Mouse (Mus musculus): ENCODE measurements around the gene Snrpb. TPM values are rescaled to one million over a fixed set of nuclear protein-coding genes. Genes with fewer than 3 reads are reported as not detected.

The Snrpb gene
- 100 to 1,000 TPM; 141 to 159 TPM for total RNA-seq (2021)
- long read RNA-seq, experiment 1, transcript Snrpb-201 (7 exons, 1,161 nt): major isoform, 351 of 360 reads
- long read RNA-seq, experiment 1, partial matches to known transcripts: 4 of 360 reads
- long read RNA-seq, experiment 1, other reads (novel, unspliced or antisense): 3 of 360 reads
- long read RNA-seq, experiment 2, transcript Snrpb-201 (7 exons, 1,161 nt): major isoform, 204 of 212 reads
- long read RNA-seq, experiment 2, partial matches to known transcripts: 4 of 212 reads
- long read RNA-seq, experiment 2, other reads (novel, unspliced or antisense): 3 of 212 reads

GRCm38 (mm10) chr2:130178706-130179506, at the start of gene Snrpb:
Gene Snrpb, minus strand, starts transcription at chr2:130179403.
- intact Hi-C loops (cut with DNase I): loop anchor here (2.0 kb wide), 2 partner anchors 94 to 378 kb away; partner anchors contain the start of gene Stk35

GRCm38 (mm10) chr2:130211581-130211980, 32.4 kb upstream of the Snrpb start:
- intact Hi-C loops (cut with DNase I): no loop called here
- DNase-seq: no peak

More at GRCm38 (mm10) chr2:130178706-130179506, at the start of gene Snrpb:
- DNase-seq: peak; percentile 90 to 92

- intact Hi-C loops (cut with DNase I): no loop called here
- DNase-seq: no peak
Measured at GRCm38 (mm10) chr2:130209636-130210035, 30.4 kb upstream of the Snrpb start.

GRCm38 (mm10) chr2:130207996-130208395, 28.8 kb upstream of the Snrpb start:
- DNase-seq: no peak
- intact Hi-C loops (cut with DNase I): no loop called here

- no peak for DNase-seq
- intact Hi-C loops (cut with DNase I): no loop called here
Measured at GRCm38 (mm10) chr2:130207376-130207775, 28.2 kb upstream of the Snrpb start.

- intact Hi-C loops (cut with DNase I): no loop called here
Measured at GRCm38 (mm10) chr2:130200961-130201360, 21.8 kb upstream of the Snrpb start.

GRCm38 (mm10) chr2:130194894-130195293, 15.7 kb upstream of the Snrpb start, which contains the start of gene Tmc2:
Gene Tmc2, plus strand, starts transcription at chr2:130195194.
- DNase-seq: no peak
- intact Hi-C loops (cut with DNase I): no loop called here

More at GRCm38 (mm10) chr2:130200961-130201360, 21.8 kb upstream of the Snrpb start:
- DNase-seq: no peak

GRCm38 (mm10) chr2:130188391-130188790, 9.2 kb upstream of the Snrpb start:
- intact Hi-C loops (cut with DNase I): no loop called here

GRCm38 (mm10) chr2:130179507-130180019, 360 bp upstream of the Snrpb start:
- no peak for DNase-seq
- intact Hi-C loops (cut with DNase I): loop anchor here (2.0 kb wide), 2 partner anchors 93 to 379 kb away; partner anchors contain the start of gene Stk35

More at GRCm38 (mm10) chr2:130188391-130188790, 9.2 kb upstream of the Snrpb start:
- no peak for DNase-seq

- no peak for DNase-seq
Measured at GRCm38 (mm10) chr2:130178381-130178705, 860 bp downstream of the Snrpb start.

GRCm38 (mm10) chr2:130176820-130177219, 2.4 kb downstream of the Snrpb start:
- intact Hi-C loops (cut with DNase I): no loop called here
- DNase-seq: no peak

More at GRCm38 (mm10) chr2:130178381-130178705, 860 bp downstream of the Snrpb start:
- intact Hi-C loops (cut with DNase I): loop anchor here (2.0 kb wide), 2 partner anchors 94 to 378 kb away; partner anchors contain the start of gene Stk35

- DNase-seq: no peak
Measured at GRCm38 (mm10) chr2:130171674-130172073, 7.5 kb downstream of the Snrpb start.

GRCm38 (mm10) chr2:130167861-130168260, 11.3 kb downstream of the Snrpb start:
- DNase-seq: peak; percentile 56 to 68
- intact Hi-C loops (cut with DNase I): loop anchor here (1.0 to 10.0 kb wide), 4 partner anchors 100 to 493 kb away; no protein-coding TSS in a partner anchor

More at GRCm38 (mm10) chr2:130171674-130172073, 7.5 kb downstream of the Snrpb start:
- intact Hi-C loops (cut with DNase I): no loop called here

- intact Hi-C loops (cut with DNase I): loop anchor here (1.0 to 10.0 kb wide), 4 partner anchors 98 to 492 kb away; no protein-coding TSS in a partner anchor
- DNase-seq: peak in 1 of 2 experiments; percentile 24
Measured at GRCm38 (mm10) chr2:130166311-130167214, 12.6 kb downstream of the Snrpb start.

GRCm38 (mm10) chr2:130162701-130163100, 16.5 kb downstream of the Snrpb start:
- intact Hi-C loops (cut with DNase I): loop anchor here (10.0 kb wide), 1 partner anchor 488 kb away; no protein-coding TSS in a partner anchor
- DNase-seq: no peak

GRCm38 (mm10) chr2:130158088-130158437, 21.1 kb downstream of the Snrpb start:
- intact Hi-C loops (cut with DNase I): no loop called here
- DNase-seq: no peak

- DNase-seq: no peak
- intact Hi-C loops (cut with DNase I): no loop called here
Measured at GRCm38 (mm10) chr2:130157231-130158087, 21.7 kb downstream of the Snrpb start.

- DNase-seq: no peak
- intact Hi-C loops (cut with DNase I): no loop called here
Measured at GRCm38 (mm10) chr2:130155851-130156250, 23.4 kb downstream of the Snrpb start.

- DNase-seq: no peak
- intact Hi-C loops (cut with DNase I): no loop called here
Measured at GRCm38 (mm10) chr2:130155171-130155570, 24.0 kb downstream of the Snrpb start.

Measured in heart, postnatal 14 days (tissue).